Mouse (Mus musculus) lung, embryonic 15.5 days (tissue): ENCODE measurements around the gene Pias1. TPM values are rescaled to one million over a fixed set of nuclear protein-coding genes. Genes with fewer than 3 reads are reported as not detected.

Experiments
- ATAC-seq: fragments of 200-750 bp; cut with Nextera tagmentation; 2 replicates; pipeline ENCODE4 v1.8.0; 2017; ENCODE audit warnings: moderate number of reproducible peaks, borderline replicate concordance; ENCODE audit not compliant: low FRiP score, low TSS enrichment; ENCODE audit errors: extremely low read depth
- H3K27ac ChIP-seq: fragments of 300-500 bp; sonication (generic); 2 replicates; pipeline ENCODE4 v1.5.1; 2015; ENCODE audit warnings: moderate library complexity, mild to moderate bottlenecking, inconsistent platforms
- H3K27me3 ChIP-seq: fragments of 300-500 bp; sonication (generic); 2 replicates; pipeline ENCODE4 v1.6.1; 2015; ENCODE audit warnings: inconsistent platforms
- H3K36me3 ChIP-seq: fragments of 300-500 bp; sonication (generic); 2 replicates; pipeline ENCODE4 v1.6.1; 2015; ENCODE audit warnings: inconsistent platforms
- H3K4me1 ChIP-seq: fragments of 300-500 bp; sonication (generic); 2 replicates; pipeline ENCODE4 v1.6.1; 2015; ENCODE audit warnings: inconsistent platforms
- H3K4me2 ChIP-seq: fragments of 300-500 bp; sonication (generic); 2 replicates; pipeline ENCODE4 v1.6.1; 2015; ENCODE audit warnings: inconsistent platforms, mild to moderate bottlenecking, moderate library complexity
- H3K4me3 ChIP-seq: fragments of 300-500 bp; sonication (generic); 2 replicates; pipeline ENCODE4 v1.5.1; 2015; ENCODE audit warnings: mild to moderate bottlenecking, inconsistent platforms
- H3K9ac ChIP-seq: fragments of 300-500 bp; sonication (generic); 2 replicates; pipeline ENCODE4 v1.6.1; 2015; ENCODE audit warnings: inconsistent platforms
- H3K9me3 ChIP-seq: fragments of 300-500 bp; sonication (generic); 2 replicates; pipeline ENCODE4 v1.6.1; 2016; ENCODE audit warnings: inconsistent platforms
- WGBS: fragments of 180-500 bp; shearing (Covaris S2); methylation state at CpG from one replicate; pipeline ENCODE4 v1.1.7; 2015; 5-methylcytosine and 5-hydroxymethylcytosine counted together
- polyA plus RNA-seq: library from polyadenylated mRNA; unstranded; fragments of >200 nt; fragmentation: Nextera tagmentation; extraction: Ambion mirVana; gene quantifications from 2 replicates; pipeline ENCODE4 v1.2.1, GENCODE M21; 2015

The Pias1 gene
- 62.3 and 75.1 TPM in 2 replicates for polyA plus RNA-seq

GRCm38 (mm10) chr9:62987824-62988223, at the start of gene Pias1:
Gene Pias1 (minus strand): TSS chr9:62987924.
- no peaks in the 10 kb centered on the region for H3K36me3 ChIP-seq
- H3K9ac ChIP-seq = no peak within 1 kb of the TSS
- H3K9me3 ChIP-seq = no peaks in the 10 kb centered on the region
- H3K4me1 ChIP-seq = no peaks in the 10 kb centered on the region
- H3K27me3 ChIP-seq = no peaks in the 10 kb centered on the region
- H3K27ac ChIP-seq = no peak within 1 kb of the TSS
- no peak for ATAC-seq
- no peak within 1 kb of the TSS for H3K4me2 ChIP-seq
- H3K4me3 ChIP-seq = no peak within 1 kb of the TSS
- 77% methylated on average over 5 of the region's 5 CpGs for WGBS

DNA sequence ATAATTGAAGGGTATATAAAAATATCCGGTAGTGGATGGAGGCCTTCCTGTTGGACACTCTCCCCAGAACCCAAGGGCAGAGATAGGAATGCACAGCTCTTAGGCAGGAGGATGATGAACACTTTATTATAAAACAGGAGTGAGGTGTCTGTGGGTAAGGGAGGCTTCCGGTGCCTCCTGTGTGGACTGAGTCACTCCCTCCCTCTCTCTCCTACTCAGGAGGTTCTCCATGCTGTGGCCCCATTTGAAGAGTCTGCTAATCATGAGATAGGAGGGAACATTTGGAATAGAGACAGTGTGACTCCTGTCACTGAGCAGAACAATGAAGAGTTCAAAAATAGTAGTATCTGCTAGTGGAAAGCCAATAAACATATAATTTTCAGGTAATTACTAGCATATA, 47.7 kb upstream of the Pias1 start:
- no peaks in the 10 kb centered on the region for H3K36me3 ChIP-seq
- no peaks in the 10 kb centered on the region for H3K27me3 ChIP-seq
- ATAC-seq = no peak
- H3K9ac ChIP-seq = no peak overlapping the region
- 76% methylated on average over 2 of the region's 2 CpGs for WGBS
- H3K4me3 ChIP-seq = no peak overlapping the region
- H3K4me1 ChIP-seq = peaks cover 7% of the 10 kb centered on the region
- H3K9me3 ChIP-seq = no peaks in the 10 kb centered on the region
- H3K27ac ChIP-seq = no peak overlapping the region
- no peak overlapping the region for H3K4me2 ChIP-seq

DNA sequence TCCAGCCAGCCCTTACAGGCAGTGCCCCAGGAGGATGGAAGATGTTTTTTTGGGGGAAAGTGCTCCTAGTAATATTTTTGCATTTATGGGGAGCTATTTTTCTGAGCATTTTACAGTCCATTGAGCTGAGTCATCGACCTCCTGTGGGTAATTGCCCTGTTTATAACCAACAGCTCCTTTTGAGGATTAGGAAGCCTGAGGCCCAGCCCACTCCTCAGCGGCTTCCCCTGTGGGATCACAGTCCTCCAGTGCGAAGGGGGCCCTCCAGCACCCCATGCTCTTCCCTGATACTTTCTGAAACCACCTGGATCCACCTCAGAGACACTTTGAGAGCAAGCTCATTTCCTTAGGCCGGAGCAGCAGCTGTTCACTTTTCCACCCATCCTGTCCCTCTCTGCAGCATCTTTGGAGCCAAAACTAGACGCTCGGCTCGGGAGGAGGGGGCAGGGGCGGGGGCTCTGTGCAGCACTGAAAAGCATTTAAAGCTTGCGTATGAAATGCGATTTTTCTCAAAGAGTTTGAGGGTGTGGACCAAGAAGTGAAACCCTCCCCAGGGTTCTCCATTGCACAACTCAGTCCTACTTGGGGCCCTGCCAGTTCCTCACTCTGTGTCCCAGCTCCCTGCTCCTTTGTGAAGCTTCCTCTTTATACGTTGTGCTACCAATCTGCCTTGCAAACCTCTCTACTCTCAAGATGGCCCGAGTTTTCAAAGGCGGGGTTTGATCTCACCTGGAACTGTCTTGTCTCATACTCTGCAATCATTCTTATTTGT, 43.5 kb upstream of the Pias1 start:
- 48% methylated on average over 13 of the region's 13 CpGs for WGBS
- Histone ChIP-seq H3K4me3 (no peak overlapping the region), H3K27me3 (no peaks in the 10 kb centered on the region), H3K4me2 (peak overlapping the region; percentile 35; the same call in 1 of the 2 replicates), H3K9me3 (no peaks in the 10 kb centered on the region), H3K27ac (peak overlapping the region; percentile 55; the same call in 1 of the 2 replicates), H3K9ac (0 out of 2 replicates have a peak overlapping the region, but pooled peaks have one; percentile 7), H3K36me3 (no peaks in the 10 kb centered on the region), H3K4me1 (peaks cover 7% of the 10 kb centered on the region)
- no peak for ATAC-seq

- 90% methylated on average over 1 of the region's 1 CpGs for WGBS
- Histone ChIP-seq H3K4me2 (no peak overlapping the region), H3K9ac (no peak overlapping the region), H3K4me3 (no peak overlapping the region), H3K36me3 (no peaks in the 10 kb centered on the region), H3K27me3 (no peaks in the 10 kb centered on the region), H3K4me1 (no peaks in the 10 kb centered on the region), H3K9me3 (no peaks in the 10 kb centered on the region), H3K27ac (no peak overlapping the region)
- no peak for ATAC-seq
Measured at GRCm38 (mm10) chr9:63022486-63022885, 34.8 kb upstream of the Pias1 start.

DNA sequence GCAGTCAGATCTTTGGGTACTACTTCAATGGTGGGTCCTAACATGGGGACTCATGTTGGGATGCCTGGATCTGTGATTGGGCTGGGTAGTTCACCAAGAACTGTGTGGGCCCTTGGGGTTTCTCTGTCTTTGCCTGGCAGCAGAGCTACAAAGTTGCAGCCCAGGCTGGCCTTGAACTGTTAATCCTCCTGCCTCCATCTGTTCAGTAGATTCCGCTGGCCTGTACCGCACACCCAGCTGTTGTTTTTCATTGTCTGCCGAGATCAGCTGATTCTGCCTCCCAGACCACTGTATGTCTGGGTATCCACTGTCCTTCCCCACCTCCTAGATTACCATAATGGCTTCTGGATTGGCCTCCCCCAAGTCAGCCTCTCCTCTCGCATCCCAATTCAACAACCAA, 19.6 kb upstream of the Pias1 start:
- H3K27me3 ChIP-seq = no peaks in the 10 kb centered on the region
- H3K27ac ChIP-seq = no peak overlapping the region
- H3K4me1 ChIP-seq = no peaks in the 10 kb centered on the region
- H3K9ac ChIP-seq = no peak overlapping the region
- ATAC-seq = no peak
- no peaks in the 10 kb centered on the region for H3K36me3 ChIP-seq
- WGBS = 90% methylated on average over 4 of the region's 4 CpGs
- no peak overlapping the region for H3K4me3 ChIP-seq
- no peak overlapping the region for H3K4me2 ChIP-seq
- no peaks in the 10 kb centered on the region for H3K9me3 ChIP-seq

DNA sequence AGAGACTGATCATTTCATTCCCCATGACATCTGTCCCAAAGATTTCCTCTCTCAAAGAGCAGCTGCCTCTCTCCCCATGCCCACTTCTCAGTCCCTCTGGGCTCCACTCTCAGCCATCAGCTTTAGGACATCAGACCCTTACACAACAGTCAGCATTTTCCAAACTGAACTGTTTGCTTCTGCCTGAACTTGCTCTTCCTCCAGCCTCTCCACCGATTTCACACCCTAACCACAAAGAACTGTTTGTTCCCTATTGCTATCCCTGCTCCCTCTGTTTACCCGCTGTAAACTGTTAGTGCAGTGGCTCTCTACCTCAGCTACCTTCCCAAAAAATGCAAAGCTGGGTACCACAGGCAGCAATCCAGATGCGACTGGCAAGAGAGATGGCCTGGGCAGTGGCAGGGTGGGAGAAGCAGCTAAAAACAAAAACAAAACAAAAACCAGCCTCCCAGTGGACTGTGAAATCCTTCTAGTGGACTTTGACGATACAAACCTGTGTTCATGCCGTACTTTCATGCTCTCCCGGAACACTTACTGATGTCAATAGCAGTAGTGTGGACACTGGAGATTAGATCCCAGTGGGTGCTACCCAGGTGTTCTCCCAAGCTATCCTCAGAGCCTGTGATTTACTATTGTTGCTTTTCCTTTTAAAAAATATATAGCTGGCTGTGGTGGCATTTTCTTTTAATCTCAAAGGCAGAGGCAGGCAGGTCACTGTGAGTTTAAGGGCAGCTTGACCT, 18.5 kb upstream of the Pias1 start:
- no peaks in the 10 kb centered on the region for H3K9me3 ChIP-seq
- no peak for ATAC-seq
- no peak overlapping the region for H3K4me3 ChIP-seq
- H3K36me3 ChIP-seq = no peaks in the 10 kb centered on the region
- no peaks in the 10 kb centered on the region for H3K27me3 ChIP-seq
- H3K9ac ChIP-seq = no peak overlapping the region
- no peak overlapping the region for H3K27ac ChIP-seq
- H3K4me2 ChIP-seq = no peak overlapping the region
- WGBS = 69% methylated on average over 6 of the region's 6 CpGs
- H3K4me1 ChIP-seq = no peaks in the 10 kb centered on the region

DNA sequence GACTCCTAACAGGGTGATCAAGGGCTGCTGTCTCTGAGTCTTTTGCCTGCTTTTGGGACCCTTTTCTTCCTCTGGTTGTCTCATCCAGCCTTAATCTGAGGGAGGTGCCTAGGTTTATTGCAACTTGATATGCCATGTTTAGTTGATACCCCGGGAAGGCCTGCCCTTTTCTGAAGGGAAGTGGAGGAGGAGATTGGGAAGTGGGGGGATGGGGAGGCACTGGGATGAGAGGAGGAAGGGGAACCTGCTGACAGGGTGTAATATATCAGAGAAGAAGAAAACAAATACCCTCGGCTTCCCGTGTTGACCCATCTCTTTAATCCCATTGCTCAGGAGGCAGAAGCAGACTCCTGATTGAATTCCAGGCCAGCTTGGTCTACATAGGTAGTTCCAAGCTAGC, 10.8 kb upstream of the Pias1 start:
- no peak overlapping the region for H3K4me3 ChIP-seq
- no peak overlapping the region for H3K4me2 ChIP-seq
- H3K27me3 ChIP-seq = no peaks in the 10 kb centered on the region
- ATAC-seq = no peak
- H3K9ac ChIP-seq = no peak overlapping the region
- H3K36me3 ChIP-seq = no peaks in the 10 kb centered on the region
- H3K4me1 ChIP-seq = no peaks in the 10 kb centered on the region; the same call in 1 of the 2 replicates
- 32% methylated on average over 3 of the region's 3 CpGs for WGBS
- no peak overlapping the region for H3K27ac ChIP-seq
- no peaks in the 10 kb centered on the region for H3K9me3 ChIP-seq

DNA sequence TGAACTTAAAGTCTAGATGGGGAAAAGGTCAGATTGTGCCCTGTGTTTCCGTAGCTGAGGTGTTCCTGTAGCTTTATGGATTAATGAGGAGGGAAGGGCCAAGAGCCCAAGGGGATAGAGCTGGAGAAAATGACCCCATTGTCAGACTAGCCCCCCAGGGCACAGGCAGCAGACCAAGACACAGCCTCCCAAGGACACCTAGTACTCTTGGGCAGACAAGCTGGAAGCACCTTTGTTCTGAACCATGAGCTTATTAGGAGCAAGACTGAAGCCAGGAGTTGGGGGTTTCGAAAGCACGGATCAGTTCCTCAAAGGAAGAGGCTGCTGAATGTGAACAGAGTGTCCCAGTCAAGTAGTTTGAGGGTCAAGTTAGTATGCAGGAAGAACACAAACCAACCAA, 9.9 kb upstream of the Pias1 start:
- H3K27me3 ChIP-seq = no peaks in the 10 kb centered on the region
- H3K9me3 ChIP-seq = no peaks in the 10 kb centered on the region
- ATAC-seq = no peak
- H3K4me3 ChIP-seq = no peak overlapping the region
- H3K9ac ChIP-seq = no peak overlapping the region
- no peaks in the 10 kb centered on the region; the same call in 1 of the 2 replicates for H3K4me1 ChIP-seq
- 84% methylated on average over 3 of the region's 3 CpGs for WGBS
- H3K27ac ChIP-seq = no peak overlapping the region
- no peaks in the 10 kb centered on the region for H3K36me3 ChIP-seq
- no peak overlapping the region for H3K4me2 ChIP-seq

- peak overlapping the region; percentile 70 for H3K27ac ChIP-seq
- peak; percentile 88 for ATAC-seq
- 7% methylated on average over 2 of the region's 2 CpGs for WGBS
Measured at GRCm38 (mm10) chr9:62995186-62995585, 7.5 kb upstream of the Pias1 start.

DNA sequence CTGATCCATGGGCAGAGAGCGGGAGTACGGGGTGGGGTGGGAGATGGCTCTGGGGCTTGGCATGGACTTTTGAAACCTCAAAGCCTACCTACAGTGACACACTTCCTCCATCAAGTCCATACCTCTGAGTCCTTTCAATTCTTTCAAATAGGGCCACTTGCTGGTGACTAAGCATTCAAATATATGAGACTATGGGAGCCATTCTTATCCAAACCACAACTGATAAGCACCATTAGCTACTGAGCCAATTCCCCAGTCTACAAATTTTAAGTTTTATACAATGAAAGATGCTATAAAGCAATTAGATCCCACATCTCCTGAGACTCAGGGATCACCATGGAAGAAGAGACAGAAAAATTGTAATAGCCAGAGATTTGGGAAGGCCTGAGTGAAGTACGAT, 2.4 kb upstream of the Pias1 start:
- no peak overlapping the region for H3K27ac ChIP-seq
- no peaks in the 10 kb centered on the region for H3K4me1 ChIP-seq
- H3K36me3 ChIP-seq = no peaks in the 10 kb centered on the region
- no peak overlapping the region for H3K4me3 ChIP-seq
- no peak overlapping the region for H3K9ac ChIP-seq
- no peaks in the 10 kb centered on the region for H3K9me3 ChIP-seq
- H3K27me3 ChIP-seq = no peaks in the 10 kb centered on the region
- 91% methylated on average over 3 of the region's 3 CpGs for WGBS
- no peak overlapping the region for H3K4me2 ChIP-seq
- no peak for ATAC-seq

More at GRCm38 (mm10) chr9:62995186-62995585, 7.5 kb upstream of the Pias1 start:
- Histone ChIP-seq H3K27me3 (no peaks in the 10 kb centered on the region), H3K9ac (no peak overlapping the region), H3K4me1 (no peaks in the 10 kb centered on the region; the same call in 1 of the 2 replicates), H3K4me3 (no peak overlapping the region), H3K9me3 (no peaks in the 10 kb centered on the region), H3K36me3 (no peaks in the 10 kb centered on the region), H3K4me2 (no peak overlapping the region)

DNA sequence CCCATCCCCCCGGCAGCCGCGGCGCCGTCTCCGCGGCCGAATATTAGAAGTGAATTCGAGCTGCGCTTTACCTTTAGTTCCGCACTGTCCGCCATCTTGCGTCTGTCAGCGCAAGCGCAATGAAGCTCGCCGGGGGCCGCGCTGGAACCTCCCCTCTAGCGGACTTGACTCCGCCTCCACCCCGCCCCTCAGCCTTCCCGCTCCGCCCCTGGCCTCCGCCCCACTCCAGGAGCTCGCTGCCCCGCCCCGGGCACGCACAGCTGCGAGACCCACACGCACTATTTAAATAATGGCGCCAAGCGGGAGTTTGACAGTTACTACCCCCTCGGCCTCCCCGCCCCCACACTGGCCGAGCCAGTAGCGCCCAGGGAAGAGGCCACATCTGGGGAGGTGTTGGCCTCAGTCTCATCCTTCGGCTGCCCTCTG, 6.9 kb downstream of the Pias1 start:
- peak overlapping the region; percentile 99 for H3K27ac ChIP-seq
- peak overlapping the region; percentile 98 for H3K9ac ChIP-seq
- peak; percentile 97 for ATAC-seq
- no peaks in the 10 kb centered on the region for H3K9me3 ChIP-seq
- no peaks in the 10 kb centered on the region for H3K36me3 ChIP-seq
- under 1% methylated on average over 38 of the region's 38 CpGs for WGBS
- peak overlapping the region; percentile 100 for H3K4me3 ChIP-seq
- peaks cover 16% of the 10 kb centered on the region; the same call in 1 of the 2 replicates for H3K4me1 ChIP-seq
- no peaks in the 10 kb centered on the region for H3K27me3 ChIP-seq
- H3K4me2 ChIP-seq = peak overlapping the region; percentile 90
